Mouse (Mus musculus) frontal cortex, adult 2 months (tissue): Measurements from ENCODE around the gene Dynlt1a. TPM values are rescaled to one million over a fixed set of nuclear protein-coding genes. Genes with fewer than 3 reads are reported as not detected.
"Not testable (repeated sequence)": the region's sequence is repeated elsewhere in the genome, so short reads cannot be mapped to it uniquely, and the experiment has no call there.

Experiments used
- DNase-seq, 2 experiments: peaks; one replicate each; pipeline ENCODE4 v3.0.0; 2022; ENCODE audit warnings: low spot score in 1 of 2; ENCODE audit errors: extremely low spot score in 1 of 2
- polyA plus RNA-seq: library from polyadenylated mRNA; depleted of rRNA; stranded (reverse); fragments of >200 nt; gene quantifications from 2 replicates; pipeline ENCODE4 v1.2.3, GENCODE M21; 2012; rRNA removed

Dynlt1a gene
- 11.2 and 11.6 TPM in 2 replicates for polyA plus RNA-seq

- peak; percentile 86 to 95 for DNase-seq
Measured at GRCm38 (mm10) chr17:6317339-6317985, at the start of gene Dynlt1a. Gene Dynlt1a, minus strand, starts transcription at chr17:6317500.

- not testable (repeated sequence) for DNase-seq
Measured at GRCm38 (mm10) chr17:6355256-6355655, 38.0 kb upstream of the Dynlt1a start.

GRCm38 (mm10) chr17:6342606-6343294 is 25.4 kb upstream of the Dynlt1a start:
- DNase-seq = not testable (repeated sequence)

GRCm38 (mm10) chr17:6328997-6329396 is 11.7 kb upstream of the Dynlt1a start:
- not testable (repeated sequence) for DNase-seq

GRCm38 (mm10) chr17:6327554-6327953 is 10.3 kb upstream of the Dynlt1a start:
- not testable (repeated sequence) for DNase-seq

- not testable (repeated sequence) for DNase-seq
Measured at GRCm38 (mm10) chr17:6325543-6325942, 8.2 kb upstream of the Dynlt1a start.

- not testable (repeated sequence) for DNase-seq
Measured at GRCm38 (mm10) chr17:6325021-6325420, 7.7 kb upstream of the Dynlt1a start.

- not testable (repeated sequence) for DNase-seq
Measured at GRCm38 (mm10) chr17:6321778-6322101, 4.4 kb upstream of the Dynlt1a start.

GRCm38 (mm10) chr17:6321081-6321777 is 3.9 kb upstream of the Dynlt1a start:
- not testable (repeated sequence) for DNase-seq

GRCm38 (mm10) chr17:6316379-6317126 is 747 bp downstream of the Dynlt1a start:
- DNase-seq = peak in 1 of 2 experiments; percentile 67

GRCm38 (mm10) chr17:6315706-6316105 is 1.6 kb downstream of the Dynlt1a start:
- peak in 1 of 2 experiments; percentile 44 for DNase-seq

GRCm38 (mm10) chr17:6314493-6314892 is 2.8 kb downstream of the Dynlt1a start:
- DNase-seq = not testable (repeated sequence)

- DNase-seq = not testable (repeated sequence)
Measured at GRCm38 (mm10) chr17:6312755-6313154, 4.5 kb downstream of the Dynlt1a start.

GRCm38 (mm10) chr17:6311716-6312115 is 5.6 kb downstream of the Dynlt1a start:
- not testable (repeated sequence) for DNase-seq

GRCm38 (mm10) chr17:6306503-6306902 is 10.8 kb downstream of the Dynlt1a start:
- DNase-seq = not testable (repeated sequence)

- DNase-seq = not testable (repeated sequence)
Measured at GRCm38 (mm10) chr17:6305656-6306270, 11.5 kb downstream of the Dynlt1a start.

GRCm38 (mm10) chr17:6304891-6305290 is 12.4 kb downstream of the Dynlt1a start:
- not testable (repeated sequence) for DNase-seq

GRCm38 (mm10) chr17:6300190-6300863 is 17.0 kb downstream of the Dynlt1a start:
- not testable (repeated sequence) for DNase-seq

- DNase-seq = not testable (repeated sequence)
Measured at GRCm38 (mm10) chr17:6297060-6297795, 20.1 kb downstream of the Dynlt1a start.
